Mouse (Mus musculus) embryonic fibroblast, embryonic 13.5 days (primary cell): Measurements from ENCODE around the gene Golgb1. TPM values are rescaled to one million over a fixed set of nuclear protein-coding genes. Genes with fewer than 3 reads are reported as not detected.

Source experiments
- H3K27ac ChIP-seq: 2 replicates; pipeline ENCODE4 v1.5.1; 2012; ENCODE audit warnings: low read length, control low read depth, inconsistent platforms; ENCODE audit not compliant: insufficient read depth
- H3K4me1 ChIP-seq: 2 replicates; pipeline ENCODE4 v1.6.1; 2011; ENCODE audit warnings: low read length; ENCODE audit not compliant: control insufficient read depth, insufficient read depth
- H3K4me3 ChIP-seq: 2 replicates; pipeline ENCODE4 v1.5.1; 2011; ENCODE audit warnings: mild to moderate bottlenecking, control low read depth, low read length; ENCODE audit not compliant: insufficient read depth
- CTCF ChIP-seq: IDR thresholded peaks from 2 replicates; pipeline ENCODE4 v1.5.1; 2011; ENCODE audit warnings: mild to moderate bottlenecking, control low read depth, low read length, moderate library complexity, borderline replicate concordance; ENCODE audit not compliant: insufficient read depth
- POLR2A ChIP-seq: IDR thresholded peaks from 2 replicates; pipeline ENCODE4 v1.6.1; 2011; ENCODE audit warnings: low read depth, mild to moderate bottlenecking, control low read depth, low read length, moderate library complexity
- polyA plus RNA-seq: library from polyadenylated mRNA; stranded (reverse); fragments of >200 nt; gene quantifications from 2 replicates; pipeline ENCODE4 v1.2.4, GENCODE M21; 2011; ENCODE audit warnings: low read depth; ENCODE audit not compliant: missing spikeins, insufficient read length

Golgb1 gene
- polyA plus RNA-seq, 1 experiment: 57.5 TPM

DNA sequence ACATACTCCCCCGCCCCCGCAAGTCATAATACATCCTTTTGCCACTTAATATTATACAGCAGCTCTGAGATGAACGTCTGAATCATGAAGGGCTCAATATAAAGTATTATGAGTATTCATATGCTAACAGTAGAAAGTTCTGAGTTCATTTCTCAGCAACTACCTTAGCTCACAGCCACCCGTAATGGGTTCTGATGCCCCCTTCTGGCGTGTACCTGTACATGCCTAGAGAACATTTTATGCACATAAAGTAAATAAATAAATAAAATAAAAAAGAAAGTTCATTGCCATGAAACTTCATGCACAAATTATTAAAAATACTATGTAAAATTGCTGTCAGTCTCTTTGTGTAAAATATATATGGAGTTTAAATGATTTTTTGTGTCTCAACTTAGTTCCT, 2.4 kb downstream of the Golgb1 start:
- no peak overlapping the region for H3K27ac ChIP-seq
- no peak for TF ChIP-seq POLR2A
- TF ChIP-seq CTCF: no peak
- H3K4me3 ChIP-seq: no peak overlapping the region
- peaks cover 3% of the 10 kb centered on the region; the same call in 1 of the 2 replicates for H3K4me1 ChIP-seq

DNA sequence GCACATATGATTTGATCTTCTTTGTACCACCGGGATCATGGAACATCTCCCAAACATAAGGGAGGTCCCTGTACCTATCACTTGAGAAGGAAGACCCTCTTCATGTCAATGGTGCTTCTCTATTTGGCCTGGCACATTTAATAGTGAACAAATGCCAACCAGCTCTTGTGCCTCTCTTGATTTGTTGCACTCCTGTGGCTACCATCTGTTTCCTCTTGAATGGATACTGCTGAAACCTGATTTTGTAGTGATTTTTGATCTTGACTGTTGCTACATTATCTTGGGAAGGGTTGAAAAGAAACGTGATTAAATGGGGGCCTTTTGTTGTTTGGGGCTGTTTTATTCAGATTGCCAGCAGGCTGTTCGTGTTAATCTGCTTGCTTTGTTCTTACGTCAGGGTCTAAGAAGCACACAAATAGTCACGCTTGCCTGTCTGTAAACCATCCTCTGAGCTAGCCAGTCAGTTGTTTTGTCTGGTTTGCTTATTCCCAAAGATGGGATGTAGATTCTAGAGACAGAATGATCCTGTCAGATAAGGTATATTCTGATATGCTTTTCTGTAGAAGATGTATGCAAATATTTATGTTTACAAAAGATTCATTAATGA, 7.9 kb downstream of the Golgb1 start:
- H3K27ac ChIP-seq: no peak overlapping the region
- TF ChIP-seq CTCF (no peak), POLR2A (no peak)
- no peak overlapping the region for H3K4me3 ChIP-seq
- H3K4me1 ChIP-seq: no peaks in the 10 kb centered on the region

DNA sequence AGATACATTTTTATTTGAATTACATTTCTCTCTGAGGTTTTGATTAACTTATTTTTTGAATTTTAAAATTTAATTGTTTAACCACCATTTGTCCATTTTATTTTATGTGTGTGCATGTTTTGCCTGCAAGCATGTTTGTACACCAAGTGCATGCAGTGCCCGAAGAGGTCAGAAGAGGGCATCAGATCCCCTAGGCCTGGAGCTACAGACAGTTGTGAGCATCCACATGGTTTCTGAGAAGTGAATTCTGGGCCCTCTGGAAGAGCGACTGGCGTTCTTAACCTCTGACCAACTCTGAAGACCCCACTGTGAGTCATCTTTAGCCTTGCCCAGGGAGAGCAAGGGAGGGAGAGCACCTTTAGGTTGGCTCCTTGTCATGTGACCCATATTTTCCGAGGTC, 9.9 kb downstream of the Golgb1 start:
- TF ChIP-seq CTCF (0 out of 2 replicates have a peak, but pooled peaks have one; percentile 15), POLR2A (no peak)
- Histone ChIP-seq H3K4me1 (no peaks in the 10 kb centered on the region), H3K4me3 (no peak overlapping the region), H3K27ac (no peak overlapping the region)

DNA sequence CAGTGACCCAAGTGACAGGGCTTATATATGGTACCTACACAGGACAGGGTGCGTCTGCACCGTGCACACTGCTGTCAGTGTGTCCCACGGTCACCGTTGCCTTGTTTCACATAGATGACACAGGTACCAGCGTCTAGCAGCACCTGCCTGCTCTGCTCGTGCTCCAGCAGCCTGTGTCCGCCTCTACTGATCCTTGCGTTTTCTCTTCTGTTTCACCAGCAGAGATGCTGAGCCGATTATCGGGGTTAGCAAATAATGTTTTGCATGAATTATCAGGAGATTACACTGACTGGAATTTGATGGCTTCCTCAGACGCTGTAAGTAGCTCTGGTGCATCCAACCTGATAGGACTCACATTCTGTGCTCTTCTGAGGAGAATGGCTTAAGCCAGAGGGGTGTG, 11.0 kb downstream of the Golgb1 start:
- no peak for TF ChIP-seq CTCF
- TF ChIP-seq POLR2A: no peak
- Histone ChIP-seq H3K4me1 (no peaks in the 10 kb centered on the region), H3K4me3 (no peak overlapping the region)

DNA sequence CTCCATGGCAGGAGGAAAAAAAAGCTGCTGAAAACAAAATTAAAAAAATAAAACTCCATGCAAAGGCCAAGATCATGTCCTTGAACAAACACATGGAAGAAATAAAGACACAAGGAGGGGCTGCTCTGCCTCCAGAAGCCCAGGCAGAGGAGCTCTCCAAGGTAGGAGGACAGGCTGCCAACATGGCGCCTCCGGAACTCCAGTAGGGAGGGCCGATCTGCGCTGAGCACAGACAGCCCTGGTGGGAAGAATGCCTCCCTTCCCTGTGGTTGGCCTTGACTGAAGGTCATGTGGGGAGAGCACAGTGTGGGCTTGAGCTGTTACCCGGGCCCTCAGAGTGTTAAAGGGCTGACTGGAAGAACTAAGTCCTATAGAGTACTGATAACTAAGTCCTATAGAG, 12.6 kb downstream of the Golgb1 start:
- Histone ChIP-seq H3K4me3 (no peak overlapping the region), H3K4me1 (no peaks in the 10 kb centered on the region), H3K27ac (no peak overlapping the region)
- TF ChIP-seq CTCF (no peak), POLR2A (no peak)

More for the DNA sequence above, 11.0 kb downstream of the Golgb1 start:
- no peak overlapping the region for H3K27ac ChIP-seq

DNA sequence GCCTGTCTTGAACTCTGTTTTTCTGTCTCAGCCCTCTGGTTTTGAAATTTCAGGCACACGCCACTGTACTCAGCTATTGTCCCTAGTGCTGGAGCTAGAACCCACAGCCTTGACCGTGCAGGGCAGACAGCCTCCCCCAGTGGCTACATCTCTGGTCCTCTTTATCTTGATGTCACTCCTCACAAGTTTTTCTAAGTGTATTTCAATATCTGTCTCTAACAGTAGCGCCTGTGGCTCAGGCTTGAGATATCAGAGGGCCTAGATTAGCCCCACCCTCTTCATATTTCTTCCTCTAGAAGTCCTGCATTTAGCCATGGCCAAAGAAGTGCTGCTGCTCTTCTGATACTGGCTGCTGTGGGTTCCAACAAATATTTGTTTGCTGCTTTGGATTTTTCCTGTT, 15.6 kb downstream of the Golgb1 start:
- H3K27ac ChIP-seq: no peak overlapping the region
- TF ChIP-seq POLR2A (no peak), CTCF (no peak)
- no peaks in the 10 kb centered on the region for H3K4me1 ChIP-seq
- no peak overlapping the region for H3K4me3 ChIP-seq

DNA sequence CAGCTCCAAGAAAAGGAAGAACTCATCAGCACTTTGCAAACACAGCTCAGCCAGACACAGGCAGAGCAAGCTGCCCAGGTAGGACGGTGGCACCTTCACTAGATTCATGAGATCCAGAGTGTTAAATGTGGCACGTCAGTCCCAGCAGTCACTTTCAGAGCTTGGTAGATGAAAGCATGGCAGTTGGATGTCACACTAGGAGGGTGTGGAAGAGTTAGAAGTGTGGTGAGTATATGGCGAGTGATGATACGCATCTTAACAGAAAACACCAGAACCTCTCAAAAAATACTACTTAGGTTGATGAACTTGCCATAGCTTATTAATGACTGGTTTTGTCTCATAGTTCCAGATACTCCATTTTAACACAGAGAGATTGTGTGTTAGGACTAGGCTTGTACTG, 16.5 kb downstream of the Golgb1 start:
- no peak overlapping the region for H3K4me3 ChIP-seq
- no peaks in the 10 kb centered on the region for H3K4me1 ChIP-seq
- no peak for TF ChIP-seq POLR2A
- no peak for TF ChIP-seq CTCF
- H3K27ac ChIP-seq: no peak overlapping the region

DNA sequence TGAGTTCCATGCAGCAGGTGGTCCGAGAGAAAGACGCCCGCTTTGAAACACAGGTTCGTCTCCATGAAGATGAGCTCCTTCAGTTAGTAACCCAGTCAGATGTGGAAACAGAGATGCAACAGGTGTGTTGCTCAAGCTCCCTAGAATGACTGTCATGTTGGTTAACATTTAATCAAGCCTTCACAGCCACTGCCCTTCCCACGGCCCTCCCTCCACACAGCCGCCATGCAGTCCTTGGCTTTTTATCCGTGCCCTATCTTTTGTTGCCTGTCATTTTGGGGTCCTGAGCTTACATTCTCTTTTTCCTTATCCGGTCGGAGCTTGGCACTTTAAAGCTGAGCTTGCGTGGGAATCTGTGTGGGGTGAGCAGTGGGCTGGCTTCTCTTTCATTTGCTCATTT, 18.4 kb downstream of the Golgb1 start:
- no peaks in the 10 kb centered on the region for H3K4me1 ChIP-seq
- no peak for TF ChIP-seq POLR2A
- TF ChIP-seq CTCF: no peak
- H3K4me3 ChIP-seq: no peak overlapping the region
- no peak overlapping the region for H3K27ac ChIP-seq

DNA sequence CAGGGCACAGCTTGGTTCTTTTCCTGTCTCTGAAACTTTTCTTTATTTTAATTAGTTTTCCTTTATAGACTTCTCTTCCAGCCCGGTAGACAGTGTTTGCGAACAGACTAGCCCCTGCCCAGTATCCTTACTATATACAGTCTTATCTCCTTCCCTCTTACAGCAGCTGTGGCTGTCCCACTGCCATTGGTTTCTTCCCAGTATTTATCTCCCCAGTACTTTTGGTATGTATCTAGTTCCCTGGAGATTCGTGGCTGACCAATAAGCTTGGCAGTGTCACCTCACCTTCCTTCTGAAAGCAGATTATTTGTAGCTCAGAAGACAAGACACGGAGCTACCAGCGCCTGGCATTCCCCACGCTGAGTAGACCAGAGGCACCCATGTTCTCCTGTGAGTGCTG, 21.8 kb downstream of the Golgb1 start:
- H3K4me1 ChIP-seq: no peaks in the 10 kb centered on the region
- H3K27ac ChIP-seq: no peak overlapping the region
- no peak for TF ChIP-seq CTCF
- no peak overlapping the region for H3K4me3 ChIP-seq

DNA sequence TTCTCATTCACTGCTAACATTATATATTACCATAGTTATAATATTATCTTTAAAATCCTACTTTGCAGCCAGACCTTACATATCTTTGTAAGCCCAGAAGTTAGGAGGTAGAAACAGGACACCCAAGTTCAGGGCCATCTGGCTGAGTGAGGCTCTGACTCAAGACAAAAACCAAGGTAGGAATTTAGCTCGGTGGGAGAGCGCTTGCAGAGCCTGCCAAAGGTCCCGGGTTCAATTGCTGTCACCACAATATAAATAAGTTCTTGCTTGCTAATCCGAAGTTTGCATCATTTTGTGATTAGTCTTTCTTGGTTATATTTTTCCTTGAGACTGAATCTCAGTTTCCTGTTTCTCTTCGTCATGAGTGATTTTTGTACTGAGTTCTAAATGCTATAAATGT, 28.2 kb downstream of the Golgb1 start:
- H3K4me3 ChIP-seq: no peak overlapping the region
- no peaks in the 10 kb centered on the region for H3K4me1 ChIP-seq
- no peak overlapping the region for H3K27ac ChIP-seq
- TF ChIP-seq CTCF (no peak), POLR2A (no peak)

DNA sequence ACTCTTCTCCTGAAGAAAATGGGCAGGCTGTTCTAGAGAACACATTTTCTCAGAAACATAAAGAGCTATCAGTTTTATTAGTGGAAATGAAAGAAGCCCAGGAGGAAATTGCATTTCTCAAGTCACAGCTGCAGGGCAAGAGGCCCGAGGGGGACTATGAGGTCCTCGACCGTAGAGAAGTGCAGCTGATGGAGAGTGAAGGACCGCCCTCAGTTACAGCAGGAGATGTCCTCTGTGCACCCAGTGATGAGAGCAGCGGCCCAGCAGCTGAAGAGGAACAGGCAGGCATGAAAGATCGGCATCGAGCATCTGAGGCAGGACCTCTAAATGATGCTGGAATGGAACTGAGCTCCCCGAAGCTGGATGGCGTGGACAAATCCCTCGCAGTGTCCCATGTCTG, 37.0 kb downstream of the Golgb1 start:
- H3K27ac ChIP-seq: no peak overlapping the region
- TF ChIP-seq POLR2A (no peak), CTCF (no peak)
- H3K4me1 ChIP-seq: no peaks in the 10 kb centered on the region
- H3K4me3 ChIP-seq: no peak overlapping the region
